Mouse (Mus musculus) forebrain, embryonic 16.5 days (tissue): ENCODE data around the gene Gm49340. TPM values are rescaled to one million over a fixed set of nuclear protein-coding genes. Genes with fewer than 3 reads are reported as not detected.
"Not testable (repeated sequence)": the region's sequence is repeated elsewhere in the genome, so short reads cannot be mapped to it uniquely, and the experiment has no call there.

Experiments used
- ATAC-seq: fragments of 200-750 bp; cut with Nextera tagmentation; 2 replicates; pipeline ENCODE4 v1.8.0; 2017; ENCODE audit warnings: mild to moderate bottlenecking, moderate library complexity
- H3K27ac ChIP-seq: fragments of 300-500 bp; sonication (generic); 2 replicates; pipeline ENCODE4 v1.5.1; 2014; ENCODE audit warnings: low read length, control low read depth
- H3K27me3 ChIP-seq: fragments of 300-500 bp; sonication (generic); replicated peaks from 2 replicates; pipeline ENCODE4 v1.6.1; 2014; ENCODE audit warnings: low read length; ENCODE audit not compliant: control insufficient read depth, insufficient read depth
- H3K36me3 ChIP-seq: fragments of 300-500 bp; sonication (generic); 2 replicates; pipeline ENCODE4 v1.6.1; 2014; ENCODE audit not compliant: control insufficient read depth, insufficient read depth
- H3K4me1 ChIP-seq: fragments of 300-500 bp; sonication (generic); replicated peaks from 2 replicates; pipeline ENCODE4 v1.6.1; 2014; ENCODE audit warnings: low read length; ENCODE audit not compliant: control insufficient read depth, insufficient read depth
- H3K4me2 ChIP-seq: fragments of 300-500 bp; sonication (generic); 2 replicates; pipeline ENCODE4 v1.6.1; 2014; ENCODE audit warnings: mild to moderate bottlenecking, low read length, control low read depth
- H3K4me3 ChIP-seq: fragments of 300-500 bp; sonication (generic); replicated peaks from 2 replicates; pipeline ENCODE4 v1.5.1; 2014; ENCODE audit warnings: mild to moderate bottlenecking, low read length, control low read depth
- H3K9ac ChIP-seq: fragments of 300-500 bp; sonication (generic); replicated peaks from 2 replicates; pipeline ENCODE4 v1.6.1; 2014; ENCODE audit warnings: low read depth, low read length, control low read depth
- H3K9me3 ChIP-seq: fragments of 300-500 bp; sonication (generic); 2 replicates; pipeline ENCODE4 v1.6.1; 2016; ENCODE audit warnings: low read length; ENCODE audit not compliant: control insufficient read depth
- WGBS: fragments of 180-500 bp; shearing (Covaris S2); extraction: QIAGEN DNeasy Blood & Tissue Kit; methylation state at CpG from one replicate; pipeline ENCODE4 v1.1.7; 2014; 5-methylcytosine and 5-hydroxymethylcytosine counted together
- polyA plus RNA-seq: library from polyadenylated mRNA; unstranded; fragments of >200 nt; fragmentation: Nextera tagmentation; extraction: Ambion mirVana; gene quantifications from 2 replicates; pipeline ENCODE4 v1.2.1, GENCODE M21; 2015

Gm49340 gene
- polyA plus RNA-seq, 1 experiment from 2014 or later = not detected

- H3K4me2 ChIP-seq, H3K4me3 ChIP-seq, H3K27ac ChIP-seq, H3K36me3 ChIP-seq, H3K9me3 ChIP-seq, H3K4me1 ChIP-seq, ATAC-seq, H3K9ac ChIP-seq, H3K27me3 ChIP-seq: not testable (repeated sequence)
- 94% methylated on average over 13 of the region's 13 CpGs for WGBS
These were observed 8.5 kb upstream of the Gm49340 start for GRCm38 (mm10) chr11:73321064-73321463.

DNA sequence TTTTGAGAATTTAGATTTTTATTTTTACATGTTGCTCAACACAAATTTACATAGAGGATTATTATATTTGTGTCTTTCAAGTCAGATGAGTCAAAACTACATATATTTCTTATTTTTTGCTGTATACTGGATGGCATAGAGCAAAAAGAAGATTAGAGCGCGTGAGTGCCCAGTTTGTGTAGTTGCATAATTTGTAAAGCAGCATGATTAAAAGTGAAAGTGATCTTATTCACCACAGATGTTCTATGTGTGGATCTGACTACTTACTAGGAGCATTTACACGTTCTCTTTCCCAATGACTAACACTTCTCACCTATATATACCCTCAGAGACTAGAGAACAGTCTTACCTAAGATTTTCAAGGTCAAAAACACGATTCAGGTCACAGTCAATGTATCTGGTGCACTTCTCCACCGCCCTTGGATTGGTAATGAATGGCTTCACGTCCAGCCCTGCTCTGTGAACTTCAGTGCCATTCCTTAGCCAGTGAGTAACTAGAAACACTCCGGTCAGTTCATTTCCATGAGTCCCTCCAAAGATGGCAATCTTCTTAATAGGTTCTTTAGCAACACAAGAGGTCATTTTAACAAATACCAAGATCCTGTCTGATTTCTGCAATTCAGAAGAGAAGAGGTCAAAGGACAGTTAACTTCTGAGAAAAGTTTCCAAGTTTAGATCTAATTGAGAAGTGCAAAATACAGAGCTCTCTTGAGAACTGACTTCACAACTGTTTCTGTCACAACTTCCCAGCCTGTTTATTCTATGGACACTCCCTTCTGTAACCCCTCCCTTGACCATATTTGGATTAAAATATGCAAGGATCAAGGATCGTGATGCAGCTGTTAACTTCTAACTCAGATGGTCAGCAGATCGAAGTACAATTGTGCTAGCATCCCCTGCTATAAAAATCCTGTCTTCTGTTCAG lies 5.4 kb upstream of the Gm49340 start:
- H3K27ac ChIP-seq = no peak overlapping the region
- no peak overlapping the region for H3K9ac ChIP-seq
- no peaks in the 10 kb centered on the region for H3K9me3 ChIP-seq
- H3K27me3 ChIP-seq = no peaks in the 10 kb centered on the region
- no peak for ATAC-seq
- H3K4me3 ChIP-seq = no peak overlapping the region
- no peaks in the 10 kb centered on the region for H3K4me1 ChIP-seq
- 77% methylated on average over 9 of the region's 9 CpGs for WGBS
- no peaks in the 10 kb centered on the region for H3K36me3 ChIP-seq
- H3K4me2 ChIP-seq = no peak overlapping the region

DNA sequence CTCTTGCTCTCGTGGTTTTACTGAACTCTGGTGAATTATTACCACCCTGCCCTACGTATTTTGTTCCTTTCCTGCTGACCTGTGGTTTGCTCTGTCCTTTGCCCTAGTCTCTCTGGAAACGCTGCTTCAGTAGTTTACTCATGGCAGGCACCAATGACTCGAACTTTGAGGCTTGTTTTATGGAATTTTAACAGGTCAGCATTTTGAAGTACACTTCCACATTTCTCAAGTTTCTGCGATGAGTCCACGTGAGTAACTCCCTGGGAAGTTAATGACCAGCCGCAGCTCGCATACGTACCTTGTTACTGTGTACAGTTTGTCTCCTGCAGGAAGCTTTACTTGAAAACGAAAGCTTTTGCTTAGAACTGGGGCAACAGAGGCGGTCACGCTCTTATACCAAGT lies 3.1 kb upstream of the Gm49340 start:
- no peaks in the 10 kb centered on the region for H3K9me3 ChIP-seq
- H3K4me3 ChIP-seq = no peak overlapping the region
- no peaks in the 10 kb centered on the region for H3K27me3 ChIP-seq
- no peak overlapping the region for H3K4me2 ChIP-seq
- H3K9ac ChIP-seq = no peak overlapping the region
- 72% methylated on average over 12 of the region's 12 CpGs for WGBS
- H3K36me3 ChIP-seq = no peaks in the 10 kb centered on the region
- H3K4me1 ChIP-seq = no peaks in the 10 kb centered on the region
- no peak for ATAC-seq
- no peak overlapping the region for H3K27ac ChIP-seq

GRCm38 (mm10) chr11:73327361-73327760 lies 2.2 kb upstream of the Gm49340 start:
- no peak overlapping the region for H3K4me3 ChIP-seq
- H3K9me3 ChIP-seq = no peaks in the 10 kb centered on the region
- no peak overlapping the region for H3K4me2 ChIP-seq
- no peak overlapping the region for H3K9ac ChIP-seq
- H3K27me3 ChIP-seq = no peaks in the 10 kb centered on the region
- H3K27ac ChIP-seq = no peak overlapping the region
- H3K4me1 ChIP-seq = no peaks in the 10 kb centered on the region
- WGBS = 67% methylated on average over 4 of the region's 4 CpGs
- ATAC-seq = no peak
- no peaks in the 10 kb centered on the region for H3K36me3 ChIP-seq

- Histone ChIP-seq H3K4me3 (no peak overlapping the region), H3K9me3 (no peaks in the 10 kb centered on the region), H3K4me1 (no peaks in the 10 kb centered on the region), H3K27ac (no peak overlapping the region), H3K36me3 (no peaks in the 10 kb centered on the region), H3K27me3 (no peaks in the 10 kb centered on the region), H3K9ac (no peak overlapping the region), H3K4me2 (no peak overlapping the region)
- ATAC-seq = no peak
- WGBS = 65% methylated on average over 2 of the region's 2 CpGs
These were observed 3.8 kb downstream of the Gm49340 start for GRCm38 (mm10) chr11:73333357-73333756.

- Histone ChIP-seq H3K9me3 (no peaks in the 10 kb centered on the region), H3K9ac (no peak overlapping the region), H3K27me3 (no peaks in the 10 kb centered on the region), H3K4me3 (no peak overlapping the region), H3K4me1 (no peaks in the 10 kb centered on the region), H3K4me2 (no peak overlapping the region), H3K27ac (no peak overlapping the region), H3K36me3 (no peaks in the 10 kb centered on the region)
- no peak for ATAC-seq
- 83% methylated on average over 4 of the region's 4 CpGs for WGBS
These were observed 7.4 kb downstream of the Gm49340 start for GRCm38 (mm10) chr11:73336919-73337318.

DNA sequence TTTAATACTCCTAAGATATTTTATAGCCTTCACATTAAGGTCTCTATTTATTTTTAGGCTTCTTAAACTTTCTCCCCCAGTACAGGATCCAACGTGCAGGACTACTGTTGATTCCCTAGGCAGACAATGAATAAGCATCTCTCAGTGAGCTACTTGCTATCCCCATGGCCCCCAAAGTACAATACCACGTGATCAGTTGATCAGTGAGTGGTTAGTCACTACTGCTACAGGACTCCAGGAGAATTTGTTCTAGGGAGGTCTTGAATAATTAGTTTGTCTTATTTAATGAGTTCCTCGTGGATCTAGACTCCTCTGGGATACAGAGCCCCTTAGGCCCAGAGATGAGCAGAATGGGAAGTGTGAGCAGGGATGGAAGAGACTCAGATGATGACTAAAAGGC lies 20.9 kb downstream of the Gm49340 start, which contains the start of gene Olfr20:
Gene Olfr20 (plus strand): TSS at position 301 of the 400 bp plus-strand sequence.
- H3K4me1 ChIP-seq = no peaks in the 10 kb centered on the region
- H3K9ac ChIP-seq = no peak within 1 kb of the TSS
- no peaks in the 10 kb centered on the region for H3K27me3 ChIP-seq
- ATAC-seq = no peak
- H3K4me2 ChIP-seq = no peak within 1 kb of the TSS
- H3K9me3 ChIP-seq = no peaks in the 10 kb centered on the region
- no peak within 1 kb of the TSS for H3K4me3 ChIP-seq
- H3K27ac ChIP-seq = no peak within 1 kb of the TSS
- WGBS = 49% methylated on average over 3 of the region's 3 CpGs
- H3K36me3 ChIP-seq = no peaks in the 10 kb centered on the region

DNA sequence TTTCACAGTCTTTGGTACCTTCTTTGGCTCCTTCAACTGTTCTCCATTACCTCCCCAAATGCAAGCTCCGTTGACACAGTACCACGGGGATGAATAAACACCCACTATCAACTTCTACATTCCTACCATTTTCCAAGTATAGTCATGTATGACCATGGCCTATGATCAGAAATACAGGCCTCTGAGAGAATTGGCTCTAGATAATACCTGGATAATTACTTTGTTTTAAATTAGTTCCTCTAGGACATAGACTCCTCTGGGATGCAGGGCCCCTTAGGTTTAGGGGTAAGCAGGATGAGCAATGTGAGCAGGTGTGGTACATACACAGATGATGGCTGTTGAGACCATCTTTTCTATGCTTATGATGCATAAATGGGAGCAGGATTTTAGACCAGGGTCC lies 41.4 kb downstream of the Gm49340 start, which contains the start of gene Olfr376:
Gene Olfr376 (plus strand): TSS at position 301 of the 400 bp plus-strand sequence.
- H3K4me2 ChIP-seq = no peak within 1 kb of the TSS
- H3K4me3 ChIP-seq = no peak within 1 kb of the TSS
- no peak within 1 kb of the TSS for H3K9ac ChIP-seq
- H3K36me3 ChIP-seq = no peaks in the 10 kb centered on the region
- H3K9me3 ChIP-seq = no peaks in the 10 kb centered on the region
- no peaks in the 10 kb centered on the region for H3K4me1 ChIP-seq
- no peak within 1 kb of the TSS for H3K27ac ChIP-seq
- H3K27me3 ChIP-seq = no peaks in the 10 kb centered on the region
- ATAC-seq = no peak
- 88% methylated on average over 2 of the region's 2 CpGs for WGBS

GRCm38 (mm10) chr11:73395374-73395773 lies 65.8 kb downstream of the Gm49340 start:
- ATAC-seq = no peak
- no peak overlapping the region for H3K4me2 ChIP-seq
- no peaks in the 10 kb centered on the region for H3K9me3 ChIP-seq
- no peak overlapping the region for H3K9ac ChIP-seq
- no peaks in the 10 kb centered on the region for H3K36me3 ChIP-seq
- no peaks in the 10 kb centered on the region for H3K27me3 ChIP-seq
- WGBS = 75% methylated on average over 4 of the region's 4 CpGs
- no peaks in the 10 kb centered on the region for H3K4me1 ChIP-seq
- no peak overlapping the region for H3K27ac ChIP-seq
- no peak overlapping the region for H3K4me3 ChIP-seq
